Mouse (Mus musculus) ovary, postnatal 10 days (tissue): ENCODE results near the gene Wdr49.
"Not testable (repeated sequence)": the region's sequence is repeated elsewhere in the genome, so short reads cannot be mapped to it uniquely, and the experiment has no call there.

Experiments used
- DNase-seq: peaks from one replicate; pipeline ENCODE4 v3.0.0; 2022; ENCODE audit warnings: low spot score

The Wdr49 gene

DNA sequence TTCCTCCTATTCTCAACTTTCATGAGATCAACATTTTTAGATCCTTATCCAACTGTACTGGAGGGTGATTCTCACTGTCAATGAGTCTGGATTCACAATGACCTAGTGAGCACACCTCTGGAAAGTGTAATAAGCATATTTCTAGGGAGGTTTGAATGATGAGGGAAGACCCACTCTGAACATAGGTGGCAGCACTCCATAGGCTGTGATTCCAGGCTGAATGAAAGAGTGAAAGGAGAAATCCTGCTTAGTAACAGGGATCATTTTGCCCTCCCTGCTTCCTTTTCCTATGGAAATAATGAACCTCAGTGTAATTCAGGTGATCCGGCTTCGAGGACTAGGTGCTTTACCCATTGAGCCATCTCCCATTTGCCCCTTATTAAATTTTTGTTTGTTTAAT lies 180.9 kb downstream of the Wdr49 start:
- no peak for DNase-seq

DNA sequence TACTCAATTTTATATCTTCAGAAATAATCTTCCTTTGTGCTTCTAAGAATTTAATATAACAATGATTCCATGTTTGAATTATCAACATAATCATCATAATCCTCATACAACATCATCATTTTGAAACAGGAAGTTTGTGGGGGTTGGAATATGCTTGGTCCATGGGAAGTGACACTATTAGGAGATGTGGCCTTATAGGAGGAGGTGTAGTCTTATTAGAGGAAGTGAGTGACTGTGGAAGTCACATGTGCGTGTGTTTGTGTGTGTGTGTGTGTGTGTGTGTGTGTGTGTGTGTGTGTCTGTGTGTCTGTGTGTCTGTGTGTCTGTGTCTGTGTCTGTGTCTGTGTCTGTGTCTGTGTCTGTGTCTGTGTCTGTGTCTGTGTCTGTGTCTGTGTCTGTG lies 182.5 kb downstream of the Wdr49 start:
- not testable (repeated sequence) for DNase-seq

DNA sequence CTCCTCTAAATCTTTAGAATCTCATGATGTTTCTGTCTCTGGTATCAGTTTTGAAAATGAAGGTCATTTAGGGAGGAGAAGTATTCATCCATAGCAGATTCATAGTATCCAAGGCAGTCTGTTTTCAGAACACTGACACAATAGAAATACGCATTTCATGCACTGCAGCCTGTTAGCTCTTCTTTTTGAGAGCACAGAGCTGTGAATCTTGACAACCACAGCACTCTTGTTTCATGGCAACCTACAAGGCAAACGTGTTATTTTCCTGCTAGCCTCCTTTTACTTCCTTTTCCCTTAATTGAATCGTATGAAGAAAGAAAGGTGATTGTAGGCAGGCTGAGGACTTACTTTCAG lies 184.2 kb downstream of the Wdr49 start:
- no peak for DNase-seq

DNA sequence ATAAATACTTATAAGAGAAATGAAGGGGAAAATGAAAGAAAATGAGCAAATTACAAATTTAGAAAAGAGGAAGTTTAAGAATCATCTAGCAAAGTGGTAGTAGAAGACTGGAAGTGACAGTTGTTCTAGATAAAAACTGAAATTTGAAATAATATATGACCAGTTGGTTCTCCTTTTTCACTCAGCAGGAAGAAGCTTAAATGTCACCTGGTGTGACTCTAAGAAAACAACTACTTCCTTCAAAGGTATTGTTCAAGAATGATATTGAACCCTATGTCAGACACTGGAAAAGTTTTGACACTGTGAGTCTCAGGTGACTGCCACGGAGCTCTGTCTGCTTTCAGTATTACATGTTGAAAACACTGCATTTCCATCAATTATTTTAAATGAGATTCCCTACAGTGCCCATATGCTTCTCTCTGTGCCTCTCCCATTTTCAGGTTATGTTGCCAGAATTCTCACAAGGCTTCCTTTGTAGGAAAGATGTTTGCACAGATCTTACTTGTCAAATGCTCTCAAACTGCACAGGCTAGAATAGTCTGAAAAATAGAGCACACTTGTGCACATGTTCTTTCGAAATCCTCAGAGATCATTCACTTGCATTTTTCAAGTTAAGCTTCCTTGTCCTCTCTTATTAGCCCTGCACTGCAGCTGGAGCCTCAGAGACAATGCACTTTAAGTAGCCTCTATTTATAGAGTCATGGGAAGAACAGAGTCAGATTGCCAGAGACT lies 184.8 kb downstream of the Wdr49 start:
- no peak for DNase-seq

DNA sequence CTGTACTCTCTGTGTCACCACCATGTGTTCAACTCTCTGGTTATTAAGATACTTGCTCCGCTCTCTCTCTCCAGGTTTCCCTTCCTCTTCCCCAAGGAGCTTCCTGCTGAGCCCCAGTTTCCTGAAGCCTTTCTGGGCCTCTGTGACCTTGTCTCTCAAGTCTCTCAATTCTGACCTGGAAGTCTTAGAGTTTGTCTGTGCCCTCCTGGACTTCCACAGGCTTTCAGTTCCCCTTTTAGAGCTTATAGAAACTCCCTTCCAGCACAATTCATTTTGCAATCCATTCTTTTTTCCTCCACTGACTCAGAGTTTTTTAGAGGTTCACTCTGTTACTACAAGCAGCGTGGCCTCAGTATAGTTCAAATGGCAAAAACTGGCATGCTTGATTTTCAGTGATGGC lies 188.7 kb downstream of the Wdr49 start:
- no peak for DNase-seq

DNA sequence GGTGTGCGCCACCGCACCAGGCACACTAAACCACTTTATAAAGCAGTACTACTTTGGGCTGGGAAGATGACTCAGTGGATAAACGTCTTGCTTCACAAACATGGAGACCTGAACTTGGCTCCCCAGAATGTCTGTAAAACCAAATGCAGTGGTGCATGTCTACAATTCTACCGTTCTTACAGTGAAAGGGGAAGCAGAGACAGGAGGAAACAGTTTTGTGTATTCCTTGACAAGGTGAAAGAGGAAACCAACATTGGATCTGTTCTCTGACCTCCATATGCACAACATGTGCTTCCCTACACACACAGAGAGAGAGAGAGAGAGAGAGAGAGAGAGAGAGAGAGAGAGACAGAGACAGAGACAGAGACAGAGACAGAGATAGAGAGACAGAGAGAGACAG lies 204.5 kb downstream of the Wdr49 start:
- no peak for DNase-seq

DNA sequence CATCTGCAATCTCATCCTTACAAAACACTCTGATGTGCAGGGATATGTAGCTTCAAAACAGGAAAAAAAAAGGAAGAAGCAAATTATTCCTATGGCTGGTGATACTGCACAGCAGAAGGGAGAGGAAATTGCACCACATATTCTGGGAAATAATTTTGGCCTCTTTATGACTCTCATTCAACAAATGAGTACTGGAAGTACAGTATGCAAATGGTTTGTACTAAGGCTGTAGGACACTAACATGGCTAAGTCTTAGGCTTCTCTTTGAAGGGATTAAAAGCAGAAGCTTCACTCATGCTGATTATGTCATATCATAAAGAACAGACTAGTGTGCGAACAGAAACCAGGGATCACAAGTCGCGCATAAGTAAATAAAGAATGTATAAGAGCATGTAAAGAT lies 205.4 kb downstream of the Wdr49 start:
- no peak for DNase-seq

DNA sequence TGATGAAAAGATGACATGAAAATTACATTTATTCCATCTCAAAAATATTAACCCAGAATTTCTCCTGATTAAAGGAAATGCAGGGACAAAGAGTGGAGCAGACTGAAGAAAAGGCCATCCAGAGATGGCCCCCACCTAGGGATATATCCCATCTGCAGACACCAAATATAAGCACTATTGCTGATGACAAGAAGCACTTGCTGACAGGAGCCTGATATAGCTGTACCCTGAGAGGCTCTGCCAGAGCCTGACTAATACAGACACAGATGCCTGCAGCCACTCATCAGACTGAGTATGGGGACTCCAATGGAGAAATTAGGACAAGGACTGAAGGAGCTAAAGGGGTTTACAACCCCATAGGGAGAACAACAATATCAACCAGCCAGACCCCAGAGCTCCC lies 206.8 kb downstream of the Wdr49 start:
- no peak for DNase-seq

DNA sequence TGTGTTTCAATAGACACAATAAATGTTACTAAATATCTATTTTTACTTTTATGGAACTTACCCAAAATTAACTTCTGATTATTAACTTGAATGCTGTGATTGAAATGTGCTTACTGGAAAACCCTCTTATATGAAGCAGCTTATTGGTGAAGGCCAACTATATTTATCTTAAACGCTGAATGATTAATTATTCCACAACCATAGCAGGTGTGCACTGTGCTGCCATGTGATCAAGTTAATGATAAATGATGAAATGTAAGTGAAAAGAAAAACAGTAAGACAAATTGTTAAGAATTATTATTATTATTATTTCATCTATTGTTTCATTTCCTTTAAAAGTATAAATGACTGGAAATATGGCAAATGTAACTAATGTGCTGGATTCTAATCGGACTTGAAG lies 212.0 kb downstream of the Wdr49 start, which contains the start of gene Serpini2:
TSS of gene Serpini2 (minus strand) at position 101 of the 400 bp plus-strand sequence.
- no peak for DNase-seq

DNA sequence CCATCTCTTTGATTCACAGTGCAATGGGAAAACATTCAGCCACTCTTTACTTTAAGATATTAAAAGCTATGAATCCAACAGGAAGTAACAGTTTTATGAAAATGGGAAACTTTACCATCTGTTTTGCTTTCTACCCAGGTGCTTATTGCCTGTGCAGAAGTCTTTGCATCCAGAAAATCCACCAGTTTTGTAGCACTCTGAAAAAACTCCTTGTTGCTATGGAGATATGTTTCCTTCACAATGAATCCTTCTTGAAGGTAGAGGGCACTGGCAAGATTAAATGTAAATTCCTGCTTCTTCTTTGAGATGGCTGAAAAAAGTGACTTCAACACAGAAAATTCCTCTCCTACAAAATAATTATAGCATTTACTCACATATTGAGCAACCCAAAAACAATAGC lies 222.6 kb downstream of the Wdr49 start:
- DNase-seq: no peak
